Mouse (Mus musculus): ENCODE results near the gene Hmgb4.
A peak's percentile ranks its signal among the peaks of the same experiment; 100 is the strongest.

The Hmgb4 gene

GRCm38 (mm10) chr4:128260907-128261560 lies at the start of gene Hmgb4:
Hmgb4 (minus strand) TSS chr4:128260957.
- DNase-seq = no peak

- DNase-seq = no peak
These were observed 45.3 kb upstream of the Hmgb4 start for GRCm38 (mm10) chr4:128306011-128306410.

GRCm38 (mm10) chr4:128304049-128304448 lies 43.3 kb upstream of the Hmgb4 start:
- DNase-seq = no peak

GRCm38 (mm10) chr4:128288095-128288494 lies 27.3 kb upstream of the Hmgb4 start:
- no peak for DNase-seq

GRCm38 (mm10) chr4:128285009-128285408 lies 24.3 kb upstream of the Hmgb4 start:
- peak; percentile 12 for DNase-seq

- no peak for DNase-seq
These were observed 14.8 kb upstream of the Hmgb4 start for GRCm38 (mm10) chr4:128275586-128275985.

- no peak for DNase-seq
These were observed 14.4 kb upstream of the Hmgb4 start for GRCm38 (mm10) chr4:128275116-128275515.

GRCm38 (mm10) chr4:128273146-128273545 lies 12.4 kb upstream of the Hmgb4 start:
- no peak for DNase-seq

GRCm38 (mm10) chr4:128272501-128272900 lies 11.7 kb upstream of the Hmgb4 start:
- no peak for DNase-seq

- DNase-seq = peak; percentile 70
These were observed 10.2 kb upstream of the Hmgb4 start for GRCm38 (mm10) chr4:128270931-128271330.

GRCm38 (mm10) chr4:128270177-128270576 lies 9.4 kb upstream of the Hmgb4 start:
- peak; percentile 13 for DNase-seq

- peak; percentile 18 for DNase-seq
These were observed 8.6 kb upstream of the Hmgb4 start for GRCm38 (mm10) chr4:128269261-128269875.

GRCm38 (mm10) chr4:128265341-128265740 lies 4.6 kb upstream of the Hmgb4 start:
- DNase-seq = peak; percentile 12

GRCm38 (mm10) chr4:128264491-128264890 lies 3.7 kb upstream of the Hmgb4 start:
- peak; percentile 36 for DNase-seq

- DNase-seq = no peak
These were observed 1.5 kb downstream of the Hmgb4 start for GRCm38 (mm10) chr4:128259211-128259610.

- peak; percentile 69 for DNase-seq
These were observed 12.1 kb downstream of the Hmgb4 start for GRCm38 (mm10) chr4:128248676-128249075.

- no peak for DNase-seq
These were observed 15.6 kb downstream of the Hmgb4 start for GRCm38 (mm10) chr4:128245201-128245600.

- DNase-seq = no peak
These were observed 18.9 kb downstream of the Hmgb4 start for GRCm38 (mm10) chr4:128241854-128242356.

- no peak for DNase-seq
These were observed 19.5 kb downstream of the Hmgb4 start for GRCm38 (mm10) chr4:128241075-128241853.

- DNase-seq = no peak
These were observed 21.6 kb downstream of the Hmgb4 start for GRCm38 (mm10) chr4:128239113-128239512.

- no peak for DNase-seq
These were observed 27.3 kb downstream of the Hmgb4 start for GRCm38 (mm10) chr4:128233458-128233857.

- DNase-seq = no peak
These were observed 33.1 kb downstream of the Hmgb4 start for GRCm38 (mm10) chr4:128227377-128228316.
